Mouse (Mus musculus): ENCODE data around the gene Shank1.

The Shank1 gene

DNA sequence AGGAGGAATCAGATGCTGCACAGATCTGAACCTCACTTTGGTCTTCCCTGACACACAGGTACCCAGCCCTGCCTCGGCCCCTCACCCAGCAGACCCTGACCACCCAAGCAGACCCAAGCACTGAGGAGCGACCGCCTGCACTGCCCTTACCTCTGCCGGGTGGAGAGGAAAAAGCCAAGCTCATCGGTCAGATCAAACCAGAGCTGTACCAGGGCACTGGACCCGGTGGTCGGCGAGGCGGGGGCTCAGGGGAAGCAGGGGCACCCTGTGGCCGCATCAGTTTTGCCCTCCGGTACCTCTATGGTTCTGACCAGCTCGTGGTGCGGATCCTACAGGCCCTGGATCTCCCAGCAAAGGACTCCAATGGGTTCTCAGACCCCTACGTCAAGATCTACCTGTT, 82.3 kb downstream of the Shank1 start:
- DNase-seq (ENCODE audit: low read depth, low spot score), result no peak
- no peaks in the 10 kb centered on the region for H3K27me3 ChIP-seq (ENCODE audit: control insufficient read depth, insufficient read depth, low read length, poor library complexity, severe bottlenecking)
- H3K36me3 ChIP-seq (ENCODE audit: control insufficient read depth, insufficient read depth, low read length, poor library complexity, severe bottlenecking), result no peaks in the 10 kb centered on the region

GRCm38 (mm10) chr7:44393284-44393683, 83.2 kb downstream of the Shank1 start:
- no peaks in the 10 kb centered on the region for H3K27me3 ChIP-seq (ENCODE audit: control insufficient read depth, insufficient read depth, low read length, poor library complexity, severe bottlenecking)
- no peak for DNase-seq (ENCODE audit: low read depth, low spot score)
- no peaks in the 10 kb centered on the region for H3K36me3 ChIP-seq (ENCODE audit: control insufficient read depth, insufficient read depth, low read length, poor library complexity, severe bottlenecking)

DNA sequence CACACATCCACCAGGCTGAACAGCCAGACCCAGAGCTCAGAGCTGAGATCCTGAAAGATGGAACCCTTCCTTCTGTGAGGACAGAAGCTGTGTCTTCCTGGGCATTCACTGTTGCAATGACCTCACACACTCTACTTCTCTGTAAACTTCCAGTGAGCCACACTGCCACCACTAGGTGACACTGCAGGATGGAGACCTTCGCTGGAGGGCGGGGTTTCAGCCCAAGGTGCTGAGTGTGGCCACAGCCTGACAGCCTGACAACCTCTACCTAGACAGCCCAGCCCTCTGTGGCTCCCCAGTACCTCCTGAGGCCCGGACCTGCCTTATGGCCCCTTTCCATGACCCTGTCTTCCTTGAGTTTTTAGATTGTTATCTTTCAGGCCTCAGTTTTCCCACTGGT, 88.5 kb downstream of the Shank1 start:
- peak; percentile 78 for DNase-seq (ENCODE audit: low read depth, low spot score)
- H3K36me3 ChIP-seq (ENCODE audit: control insufficient read depth, insufficient read depth, low read length, poor library complexity, severe bottlenecking), result no peaks in the 10 kb centered on the region
- no peaks in the 10 kb centered on the region for H3K27me3 ChIP-seq (ENCODE audit: control insufficient read depth, insufficient read depth, low read length, poor library complexity, severe bottlenecking)

- DNase-seq (ENCODE audit: low read depth, low spot score), result no peak
- H3K36me3 ChIP-seq (ENCODE audit: control insufficient read depth, insufficient read depth, low read length, poor library complexity, severe bottlenecking), result no peaks in the 10 kb centered on the region
Measured at GRCm38 (mm10) chr7:44401673-44402072, 91.6 kb downstream of the Shank1 start.

GRCm38 (mm10) chr7:44405346-44406014, 95.4 kb downstream of the Shank1 start:
- Histone ChIP-seq H3K27me3 (ENCODE audit: control insufficient read depth, insufficient read depth, low read length, poor library complexity, severe bottlenecking) (no peaks in the 10 kb centered on the region), H3K36me3 (ENCODE audit: control insufficient read depth, insufficient read depth, low read length, poor library complexity, severe bottlenecking) (no peaks in the 10 kb centered on the region)
- peak; percentile 90 for DNase-seq (ENCODE audit: low read depth, low spot score)

More at GRCm38 (mm10) chr7:44401673-44402072, 91.6 kb downstream of the Shank1 start:
- no peaks in the 10 kb centered on the region for H3K27me3 ChIP-seq (ENCODE audit: control insufficient read depth, insufficient read depth, low read length, poor library complexity, severe bottlenecking)

- DNase-seq (ENCODE audit: low read depth, low spot score), result no peak
- Histone ChIP-seq H3K36me3 (ENCODE audit: control insufficient read depth, insufficient read depth, low read length, poor library complexity, severe bottlenecking) (no peaks in the 10 kb centered on the region), H3K27me3 (ENCODE audit: control insufficient read depth, insufficient read depth, low read length, poor library complexity, severe bottlenecking) (no peaks in the 10 kb centered on the region)
Measured at GRCm38 (mm10) chr7:44406015-44406355, 95.9 kb downstream of the Shank1 start.
